Mouse (Mus musculus) lung, postnatal 4 days (tissue): ENCODE results near the gene Colgalt1.

Experiments used
- DNase-seq, 2 experiments: peaks; one replicate each; pipeline ENCODE4 v3.0.0; 2021

The Colgalt1 gene

DNA sequence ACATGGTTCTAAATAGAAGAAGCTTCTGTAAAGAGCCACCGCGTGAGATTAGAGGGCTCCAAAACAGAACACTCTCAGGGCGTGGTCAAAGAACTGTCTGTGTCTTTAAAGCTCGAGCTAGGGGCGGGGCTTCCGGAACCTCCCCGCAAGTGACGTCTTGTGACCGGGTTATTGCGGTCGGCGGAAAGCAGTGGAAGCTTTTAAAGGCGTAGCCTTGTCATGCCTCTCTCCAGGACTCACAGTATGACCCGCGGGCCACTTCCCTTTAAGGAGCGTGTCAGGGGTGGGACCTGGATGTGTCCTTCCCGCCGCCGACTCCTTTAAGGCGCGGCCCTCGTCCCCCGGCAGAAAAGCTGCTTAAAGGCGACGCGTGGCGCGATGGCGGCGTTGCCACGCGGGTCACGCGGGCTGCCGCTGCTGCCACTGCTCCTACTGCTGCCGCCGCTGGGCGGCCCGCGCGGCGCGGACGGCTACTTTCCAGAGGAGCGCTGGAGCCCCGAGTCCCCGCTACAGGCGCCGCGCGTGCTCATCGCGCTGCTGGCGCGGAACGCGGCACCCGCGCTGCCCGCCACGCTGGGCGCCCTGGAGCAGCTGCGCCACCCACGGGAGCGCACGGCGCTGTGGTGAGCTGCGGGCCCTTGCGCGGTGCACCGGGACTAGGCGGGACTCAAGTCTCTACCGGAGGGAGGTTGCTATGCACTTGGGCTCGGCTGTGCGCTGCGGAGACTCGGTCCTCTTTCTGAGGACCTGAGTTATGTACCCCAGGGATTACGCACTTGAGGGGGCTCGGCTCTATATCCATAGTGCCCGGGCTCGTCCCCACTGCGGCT lies at the start of gene Colgalt1:
Colgalt1 (plus strand) TSS at position 177 of the 830 bp plus-strand sequence.
- peak; percentile 98 for DNase-seq

DNA sequence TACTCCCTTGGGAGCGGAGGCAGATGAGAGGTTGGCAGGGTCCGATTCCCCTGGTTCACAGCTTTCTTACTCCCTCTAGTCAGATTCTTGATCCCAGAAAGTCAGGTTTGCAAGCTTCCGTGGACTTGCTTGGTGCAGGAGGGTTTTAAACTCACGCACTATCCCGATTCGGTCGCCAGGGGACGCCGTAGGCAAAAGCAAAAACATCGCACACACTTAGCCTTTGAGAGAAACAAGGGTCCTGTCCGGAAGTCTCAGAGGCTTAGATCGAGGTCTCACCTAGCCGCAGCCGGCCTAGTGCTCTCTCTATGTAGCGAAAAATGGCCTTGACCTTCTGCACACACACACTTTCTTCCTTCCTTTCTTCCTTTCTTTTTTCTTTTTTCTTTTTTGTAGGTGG lies 49.4 kb upstream of the Colgalt1 start:
- peak; percentile 60 to 79 for DNase-seq

DNA sequence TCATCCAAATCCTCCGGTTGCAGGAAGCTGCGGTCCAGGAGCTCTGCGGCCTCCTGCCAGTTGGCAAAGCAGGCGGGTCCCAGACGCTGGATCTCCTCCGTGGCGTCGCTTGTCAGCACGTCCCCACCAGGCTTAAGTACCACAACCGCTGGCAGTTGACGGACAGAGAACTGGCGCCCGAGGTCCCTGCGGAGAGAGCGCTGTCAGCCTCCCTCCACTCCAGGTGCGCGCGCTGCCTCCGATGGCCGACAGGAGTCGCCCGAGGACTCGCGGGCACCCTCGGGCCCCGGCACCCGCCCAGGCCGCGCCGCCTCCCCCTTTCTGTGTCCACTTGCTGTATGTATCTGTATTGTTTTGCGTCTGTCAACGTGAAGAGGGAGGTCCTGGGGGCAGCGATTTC lies 48.0 kb upstream of the Colgalt1 start:
- DNase-seq = peak; percentile 84 to 90

DNA sequence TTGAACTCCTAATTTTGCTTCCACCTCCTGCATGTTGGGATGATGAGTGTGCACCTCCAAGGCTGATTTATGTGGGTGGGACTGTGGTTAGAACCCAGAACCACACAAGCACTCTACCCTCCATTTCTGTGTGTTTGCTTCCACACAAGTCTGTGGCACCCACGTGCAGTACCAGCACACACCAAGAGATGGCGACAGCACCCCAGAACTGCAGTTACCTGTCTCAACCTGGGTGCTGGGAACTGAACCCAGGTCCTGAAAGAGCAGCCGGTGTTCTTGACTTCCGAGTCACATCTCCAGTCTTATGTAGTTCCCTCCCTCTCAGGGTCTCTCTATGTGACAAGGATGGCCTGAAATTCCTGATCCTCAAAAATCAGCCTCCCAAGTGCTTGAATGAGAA lies 46.8 kb upstream of the Colgalt1 start:
- DNase-seq = no peak

DNA sequence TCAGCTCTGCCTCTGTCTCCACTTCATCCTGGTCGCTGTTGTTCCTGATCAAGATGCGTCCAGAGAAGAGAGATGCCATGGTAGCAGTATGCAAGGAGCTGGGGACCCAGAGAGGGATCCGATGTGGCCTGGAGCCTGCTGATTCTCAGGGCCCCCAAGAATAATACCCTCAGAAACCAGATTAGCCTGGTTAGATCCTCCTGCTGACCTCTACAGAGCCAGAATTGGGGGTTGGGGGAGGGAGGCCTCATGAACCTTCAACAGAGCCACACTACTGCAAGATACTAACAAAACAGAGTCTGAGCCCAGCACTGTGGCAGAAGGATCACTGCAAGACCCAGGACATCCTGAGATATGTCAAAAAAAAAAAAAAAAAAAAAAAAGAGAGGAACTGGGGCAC lies 44.3 kb upstream of the Colgalt1 start, which contains the start of gene Nxnl1:
Nxnl1 (minus strand) TSS at position 101 of the 400 bp plus-strand sequence.
- DNase-seq = no peak

DNA sequence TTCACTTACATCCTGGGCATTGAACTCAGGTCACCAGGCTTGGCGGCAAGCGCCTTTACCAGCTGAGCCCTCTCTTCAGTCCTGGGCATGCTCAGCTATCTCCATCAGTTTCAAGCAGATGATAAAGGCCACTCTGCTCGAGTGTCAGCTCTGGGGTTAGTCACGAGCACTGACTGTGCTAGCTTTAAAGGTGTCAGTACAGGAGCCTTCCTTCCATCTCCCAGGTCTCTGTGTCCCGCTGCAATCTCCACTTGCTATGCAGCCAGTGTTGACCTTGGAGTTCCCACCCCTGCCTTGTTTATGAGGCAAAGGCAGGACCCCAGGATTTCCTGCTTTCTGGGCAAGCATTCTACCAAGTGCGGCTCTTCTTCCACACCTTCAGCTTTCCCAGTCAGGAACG lies 43.2 kb upstream of the Colgalt1 start:
- DNase-seq = no peak

DNA sequence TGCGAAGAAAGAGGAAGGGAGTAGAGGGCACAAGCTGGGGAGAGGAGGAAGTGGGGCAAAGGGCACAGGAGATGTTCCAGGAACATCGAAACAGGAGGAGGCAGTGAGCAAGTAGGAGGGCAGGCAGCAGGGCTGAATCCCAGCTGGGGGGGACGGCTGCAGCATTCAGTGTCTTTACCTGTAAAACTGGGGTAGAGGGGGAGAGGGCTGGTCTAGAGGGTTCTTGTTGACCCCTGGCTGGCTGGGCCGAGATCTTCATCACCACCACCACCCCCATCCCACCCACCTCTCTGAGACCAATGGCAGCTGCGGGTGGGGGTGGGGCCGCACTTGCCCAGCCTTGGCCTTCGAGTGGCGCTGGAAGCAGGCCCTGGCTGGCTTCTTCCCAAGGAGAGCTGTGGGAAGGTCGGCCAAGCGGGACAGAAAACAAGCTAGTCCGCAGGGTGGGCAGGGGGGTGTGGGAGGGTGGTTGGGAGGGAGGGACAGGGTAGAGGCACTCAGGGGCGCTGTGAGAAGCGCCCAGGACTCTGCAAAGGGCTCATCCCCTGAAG lies 42.3 kb upstream of the Colgalt1 start, which contains the start of gene Slc27a1:
Slc27a1 (plus strand) TSS at position 496 of the 551 bp plus-strand sequence.
- peak; percentile 65 to 82 for DNase-seq

DNA sequence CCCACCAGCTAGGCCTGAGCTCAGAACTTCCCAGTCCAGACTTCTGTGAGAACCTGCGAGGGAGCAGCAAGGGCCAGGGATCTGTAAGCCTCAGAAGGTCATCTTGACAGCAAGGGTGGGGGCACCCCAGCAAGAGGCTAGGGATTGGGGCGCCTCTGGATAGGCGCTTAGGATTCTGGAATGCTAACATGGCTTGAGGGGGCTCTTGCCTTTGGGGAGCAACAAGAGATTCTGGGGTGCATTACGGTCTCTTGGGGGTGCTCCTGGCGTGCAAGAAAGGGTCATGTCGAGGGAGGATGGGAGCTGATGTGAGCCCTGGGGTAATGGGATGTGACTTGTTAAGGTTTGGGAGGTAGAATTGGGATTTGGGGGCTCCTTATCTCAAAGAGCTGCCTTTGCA lies 41.9 kb upstream of the Colgalt1 start:
- no peak for DNase-seq

DNA sequence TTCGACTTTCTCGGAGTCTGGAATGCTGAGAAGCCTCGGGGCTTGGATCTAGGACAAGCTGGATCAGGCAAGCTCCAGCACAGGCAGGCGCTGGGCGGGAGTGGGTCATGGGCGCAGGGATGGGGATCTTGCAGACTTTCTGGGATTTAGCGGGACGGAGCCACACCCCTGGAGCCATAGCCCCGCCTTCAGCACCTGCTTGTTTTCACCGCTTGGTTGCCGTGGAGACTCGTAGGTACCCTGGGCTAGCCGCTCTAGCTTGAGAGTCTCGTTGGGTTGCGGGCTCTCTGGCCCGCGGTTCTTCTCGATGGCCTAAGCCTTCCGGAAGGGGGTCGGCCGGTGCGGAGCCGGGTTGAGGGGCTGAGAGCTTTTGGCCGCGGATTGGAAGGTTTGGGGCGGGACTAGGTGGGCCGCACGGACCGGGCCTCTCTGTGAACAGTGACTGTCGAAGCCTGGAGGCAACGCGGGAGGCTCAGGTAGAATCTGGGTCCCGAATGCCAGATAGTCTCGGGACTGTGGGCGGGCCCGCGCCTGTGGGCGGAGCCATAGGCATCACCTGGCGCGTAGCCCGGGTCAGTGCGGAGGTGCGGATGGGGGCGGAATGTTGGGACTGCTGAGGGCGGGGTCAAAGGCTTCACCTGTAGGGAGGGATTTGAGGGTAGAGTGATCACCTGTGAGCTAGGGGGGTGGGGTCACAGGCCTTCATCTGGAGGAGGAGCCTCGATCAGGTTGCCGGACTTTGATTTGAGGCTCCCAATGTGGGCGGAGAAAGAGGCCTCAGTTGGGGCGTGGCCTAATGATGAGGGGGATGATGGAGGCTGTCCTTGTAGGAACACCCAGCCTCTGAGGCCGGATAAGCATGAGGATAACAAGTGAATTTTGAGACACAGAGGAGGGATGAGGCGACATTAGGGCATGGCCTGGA lies 41.2 kb upstream of the Colgalt1 start:
- peak; percentile 90 to 93 for DNase-seq

DNA sequence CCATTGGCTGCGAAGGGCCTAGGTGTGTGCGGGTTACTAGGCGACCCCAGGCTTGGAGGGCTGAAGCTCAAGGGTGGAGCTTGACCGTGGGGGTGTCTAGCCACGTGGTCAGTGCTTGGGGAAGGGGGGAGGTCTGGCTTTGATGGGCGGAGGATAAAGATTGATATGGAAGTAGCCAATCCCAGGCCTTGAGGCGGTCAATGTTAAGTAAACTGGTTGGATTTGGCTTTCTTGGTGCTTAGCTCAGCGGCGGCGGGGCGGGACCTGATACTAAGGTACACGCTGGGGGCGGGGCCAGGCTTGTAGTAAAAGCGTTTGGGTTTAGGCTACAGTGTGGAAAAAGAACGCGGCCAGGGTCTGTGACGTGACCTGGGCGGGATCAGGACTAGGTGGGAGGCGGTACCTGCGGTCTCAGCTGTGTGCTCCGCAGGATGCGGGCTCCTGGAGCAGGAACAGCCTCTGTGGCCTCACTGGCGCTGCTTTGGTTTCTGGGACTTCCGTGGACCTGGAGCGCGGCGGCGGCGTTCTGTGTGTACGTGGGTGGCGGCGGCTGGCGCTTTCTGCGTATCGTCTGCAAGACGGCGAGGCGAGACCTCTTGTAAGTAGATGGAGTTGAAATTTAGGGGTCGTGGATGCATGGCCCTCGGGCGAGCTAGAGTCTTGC lies 40.4 kb upstream of the Colgalt1 start:
- DNase-seq = peak; percentile 93 to 96

DNA sequence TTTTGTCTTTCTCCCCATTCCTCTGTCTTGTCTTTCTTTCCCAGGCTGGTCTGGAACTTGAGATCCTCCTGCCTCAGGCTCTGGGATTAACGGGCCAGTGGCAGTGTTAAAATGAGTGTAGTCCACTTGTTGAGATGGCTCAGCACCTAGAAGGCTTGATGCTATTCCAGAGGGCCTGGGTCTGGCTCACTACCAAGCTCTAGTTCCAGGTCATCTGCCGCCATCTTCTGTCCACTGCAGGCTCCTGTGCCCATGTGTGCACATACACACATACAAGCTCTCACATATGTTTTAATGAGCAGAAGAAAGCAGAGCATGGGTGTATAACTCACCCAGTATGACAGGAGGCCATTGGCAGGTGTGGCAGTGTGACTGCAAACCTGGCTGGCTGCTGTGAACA lies 38.7 kb upstream of the Colgalt1 start:
- no peak for DNase-seq

DNA sequence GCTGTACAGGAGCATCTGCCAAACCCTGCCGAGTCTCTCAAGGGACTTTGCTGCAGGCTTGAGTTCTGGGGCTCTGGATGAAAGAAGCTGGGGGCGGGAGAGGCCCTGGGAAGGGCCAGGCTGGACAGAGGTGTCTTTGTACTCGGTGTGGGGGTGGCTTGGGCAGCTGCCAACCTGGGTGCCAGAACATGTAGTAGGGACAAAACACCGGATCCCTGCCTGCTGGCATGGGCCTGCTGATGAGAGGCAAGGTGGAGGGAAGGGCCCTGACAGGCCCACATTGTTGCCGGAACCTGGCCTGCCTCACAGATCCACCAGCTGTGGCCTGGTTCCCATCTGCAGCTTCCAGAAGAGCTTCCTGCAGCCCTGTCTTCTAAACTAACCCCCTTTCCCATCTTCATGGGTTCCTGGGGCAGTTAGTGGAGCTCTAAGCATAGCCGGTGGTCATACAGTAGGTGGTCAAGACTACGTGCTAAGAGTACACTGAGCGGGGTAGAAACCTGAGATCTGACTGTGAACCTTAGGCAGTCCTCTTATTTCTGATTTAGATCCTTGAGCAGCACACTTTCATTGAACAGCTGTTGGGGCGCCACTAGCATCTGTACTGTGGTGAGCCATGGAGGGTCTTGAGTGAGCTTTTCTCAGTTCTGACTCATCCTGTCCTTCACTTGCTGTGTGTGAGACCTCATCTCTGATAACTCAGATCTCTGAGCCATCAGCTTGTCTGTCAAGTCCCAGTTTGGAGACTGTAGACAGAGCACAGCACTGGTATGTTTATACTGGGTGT lies 37.8 kb upstream of the Colgalt1 start:
- peak in 1 of 2 experiments; percentile 69 for DNase-seq

DNA sequence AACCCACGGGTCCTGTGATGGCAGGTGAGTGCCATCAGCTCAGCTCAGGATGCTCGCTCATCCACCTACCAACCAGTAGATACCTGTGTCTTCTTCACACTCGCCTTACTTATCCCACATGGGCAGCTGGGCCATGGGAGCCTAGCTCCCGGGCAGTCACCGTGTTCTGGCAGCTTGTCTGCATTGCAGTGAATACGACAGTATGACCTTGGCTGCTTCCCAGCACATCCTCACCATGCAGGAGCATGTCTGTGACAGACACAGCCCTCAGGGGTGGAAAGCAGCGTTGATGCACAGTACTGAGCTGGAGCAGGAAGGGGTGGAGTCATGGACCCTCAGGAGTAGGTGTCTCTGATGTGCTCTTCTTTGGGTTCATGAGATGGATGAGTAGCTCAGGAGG lies 36.4 kb upstream of the Colgalt1 start:
- DNase-seq = no peak

DNA sequence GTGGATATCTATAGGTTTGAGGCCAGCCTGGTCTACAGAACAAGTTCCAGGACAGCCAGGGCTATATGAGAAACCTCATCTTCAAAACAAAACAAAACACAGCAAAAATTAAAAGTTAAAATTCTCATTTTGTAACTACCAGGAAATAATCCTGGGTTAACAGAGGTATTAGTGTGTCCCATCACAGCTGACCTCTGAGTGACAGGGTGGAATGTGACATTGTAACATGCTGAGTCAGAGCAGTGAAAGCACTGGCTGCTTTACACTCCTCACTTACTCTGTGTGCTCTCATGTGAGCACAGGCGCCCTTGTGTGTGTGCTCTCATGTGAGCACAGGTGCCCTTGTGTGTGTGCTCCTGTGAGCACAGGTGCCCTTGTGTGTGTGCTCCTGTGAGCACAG lies 35.8 kb upstream of the Colgalt1 start:
- DNase-seq = no peak

DNA sequence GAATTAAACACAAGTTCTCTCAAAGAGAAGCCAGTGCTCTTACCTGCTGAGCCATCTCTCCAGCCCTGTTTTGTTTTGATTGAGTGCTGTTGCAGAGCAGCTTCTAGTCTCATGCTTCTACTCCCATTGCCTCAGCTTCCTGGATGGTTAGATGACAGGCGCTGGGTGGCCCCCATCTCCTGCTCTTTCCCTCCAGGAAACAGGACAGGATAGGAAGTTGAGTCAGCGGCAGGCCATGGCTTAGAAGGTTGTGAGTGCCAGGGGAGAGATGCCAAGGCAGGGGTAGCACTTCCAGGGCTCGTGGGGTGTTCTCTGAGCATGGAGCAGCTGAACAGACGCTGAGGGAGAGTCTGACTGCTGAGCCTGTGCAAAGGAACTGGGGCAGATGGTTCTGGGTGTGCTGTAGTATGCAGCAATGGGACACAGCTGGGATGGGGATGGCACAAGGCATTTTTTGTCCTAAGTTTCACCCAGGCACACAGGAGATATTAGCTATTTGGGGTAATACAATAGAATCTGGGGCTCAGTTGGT lies 32.9 kb upstream of the Colgalt1 start:
- no peak for DNase-seq

DNA sequence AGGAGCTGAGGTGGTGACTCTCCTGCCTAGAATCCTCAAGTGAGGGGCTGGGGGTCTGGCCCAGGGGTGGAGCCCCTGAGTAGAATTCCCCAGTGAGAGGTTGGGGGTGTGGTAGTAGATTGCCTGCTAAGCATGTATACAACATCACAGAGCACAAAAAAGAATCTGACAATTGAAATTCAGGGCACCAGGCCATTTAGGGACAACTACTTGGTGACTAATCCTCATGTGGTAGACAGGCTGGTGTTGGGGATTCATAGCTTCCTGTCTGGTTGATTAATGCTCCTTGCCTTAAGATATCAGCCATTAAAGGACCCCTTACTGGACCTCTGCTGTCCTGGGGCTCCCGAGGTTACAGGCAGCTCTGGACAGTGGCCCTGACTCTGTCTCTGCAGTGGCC lies 31.8 kb upstream of the Colgalt1 start:
- DNase-seq = no peak

DNA sequence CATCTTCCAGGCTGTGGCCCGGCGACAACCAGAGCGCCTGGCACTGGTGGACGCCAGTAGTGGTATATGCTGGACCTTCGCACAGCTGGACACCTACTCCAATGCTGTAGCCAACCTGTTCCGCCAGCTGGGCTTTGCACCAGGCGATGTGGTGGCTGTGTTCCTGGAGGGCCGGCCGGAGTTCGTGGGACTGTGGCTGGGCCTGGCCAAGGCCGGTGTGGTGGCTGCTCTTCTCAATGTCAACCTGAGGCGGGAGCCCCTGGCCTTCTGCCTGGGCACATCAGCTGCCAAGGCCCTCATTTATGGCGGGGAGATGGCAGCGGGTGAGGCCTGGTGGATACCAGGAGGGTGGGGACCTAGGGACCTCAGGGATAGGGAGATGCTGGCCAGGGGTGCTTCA lies 31.3 kb upstream of the Colgalt1 start:
- DNase-seq = no peak

DNA sequence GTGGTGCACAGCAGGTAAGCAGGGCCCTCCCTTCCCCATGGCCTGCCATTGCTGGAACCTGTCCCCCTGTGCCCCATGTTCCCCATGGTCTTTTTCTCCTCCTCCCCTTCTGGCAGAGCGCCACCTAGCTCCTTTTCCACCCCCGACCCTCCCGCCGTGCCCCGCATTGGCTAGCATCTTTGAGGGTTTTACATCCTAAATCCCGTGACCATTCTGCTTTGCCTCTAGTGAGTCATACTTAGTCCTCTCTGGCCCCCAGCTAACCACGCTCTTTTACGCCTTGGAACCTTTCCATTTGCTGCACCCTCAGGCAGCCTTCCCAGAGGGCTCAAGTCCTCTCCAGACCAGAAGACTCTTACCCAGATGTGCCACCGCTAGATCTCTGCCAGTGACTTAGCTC lies 30.6 kb upstream of the Colgalt1 start:
- no peak for DNase-seq

DNA sequence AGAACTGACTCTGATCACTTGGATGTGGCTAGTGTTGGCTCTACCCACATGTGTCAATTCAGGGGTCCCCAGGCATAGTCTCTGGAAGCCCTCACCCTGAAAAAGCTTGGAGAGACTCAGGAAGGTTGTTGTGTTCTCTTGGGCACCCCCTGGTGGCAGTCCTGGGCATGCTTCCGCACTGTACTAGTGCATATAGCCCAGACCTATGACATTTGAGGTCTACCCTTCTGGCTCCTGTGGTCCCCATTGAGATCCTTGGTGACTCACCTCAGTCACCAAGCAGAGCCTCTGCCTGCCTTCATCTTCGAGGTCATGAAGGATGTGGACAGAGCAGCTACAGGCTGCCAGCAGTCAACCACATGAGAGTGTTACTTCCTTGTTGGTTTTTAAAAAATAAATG lies 23.9 kb upstream of the Colgalt1 start:
- DNase-seq = peak in 1 of 2 experiments; percentile 65

DNA sequence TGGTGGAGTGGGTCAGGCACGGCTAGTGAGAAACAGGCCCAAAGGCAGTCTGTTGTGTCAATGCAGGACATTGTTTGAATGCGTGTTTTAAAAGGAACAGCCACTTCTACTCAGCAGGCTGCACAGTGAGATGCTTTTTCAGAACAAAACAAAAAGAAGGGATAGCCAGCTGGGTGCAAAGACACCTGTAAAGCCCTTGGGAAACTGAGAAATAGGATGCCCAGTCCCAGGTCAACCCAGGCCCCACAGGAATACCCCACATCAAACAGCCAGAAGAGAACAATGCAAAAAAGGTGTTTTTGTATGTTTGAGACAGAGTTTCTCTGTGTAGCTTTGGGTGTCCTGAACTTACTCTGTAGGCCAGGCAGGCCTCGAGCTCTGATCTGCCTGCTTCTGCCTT lies 22.0 kb upstream of the Colgalt1 start:
- no peak for DNase-seq

DNA sequence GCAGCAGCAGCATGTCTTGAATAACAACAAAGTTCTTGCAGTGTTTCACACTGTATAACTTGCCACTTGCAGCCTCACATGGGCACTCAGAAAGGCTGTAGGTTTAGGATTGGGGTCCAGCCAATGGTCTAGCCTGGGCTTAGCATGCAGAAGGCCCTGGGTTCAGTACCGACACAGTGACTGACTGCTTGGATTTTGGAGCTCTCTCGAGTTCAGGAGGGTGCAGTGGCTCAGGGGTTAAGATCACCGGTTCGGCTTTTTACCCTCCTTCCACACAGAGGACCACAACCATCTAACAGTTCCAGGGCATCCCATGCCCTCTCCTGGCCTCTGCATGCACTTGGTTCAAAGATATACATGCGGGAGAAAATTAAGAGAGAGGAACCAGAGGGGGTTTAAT lies 19.8 kb upstream of the Colgalt1 start:
- DNase-seq = no peak
